Mouse (Mus musculus): ENCODE measurements around the gene Rgs11. TPM values are rescaled to one million over a fixed set of nuclear protein-coding genes. Genes with fewer than 3 reads are reported as not detected.

Gene Rgs11
- total RNA-seq, 1 experiment from 2014 or later: 0.89 TPM

- ATAC-seq (replicated peaks in 1 of 2; ENCODE audit: insufficient read depth in 1 of 2, low FRiP score in 2 of 2, low TSS enrichment in 1 of 2, low read depth in 1 of 2, poor library complexity in 2 of 2, severe bottlenecking in 2 of 2): no peak
Observed at GRCm38 (mm10) chr17:26253399-26253798, 50.6 kb downstream of the Rgs11 start.

- no peak for ATAC-seq (replicated peaks in 1 of 2; ENCODE audit: insufficient read depth in 1 of 2, low FRiP score in 2 of 2, low TSS enrichment in 1 of 2, low read depth in 1 of 2, poor library complexity in 2 of 2, severe bottlenecking in 2 of 2)
Observed at GRCm38 (mm10) chr17:26255313-26255712, 52.6 kb downstream of the Rgs11 start.

Other genes starting within 250 kb of the Rgs11 start
- gene Capn15, start 217.2 kb upstream of the Rgs11 start, total RNA-seq (2017): 3.3 and 8.1 TPM in 2 replicates
- gene Rab11fip3, start 133.4 kb upstream of the Rgs11 start, total RNA-seq (2017): 4.7 and 6.5 TPM in 2 replicates
- gene Decr2, start 112.6 kb upstream of the Rgs11 start, total RNA-seq (2017): 23.8 and 27.2 TPM in 2 replicates
- 70.3 and 75.4 TPM in 2 replicates for gene Nme4, start 107.3 kb upstream of the Rgs11 start, total RNA-seq (2017)
- gene Tmem8, start 89.7 kb upstream of the Rgs11 start, total RNA-seq (2017): 10.3 and 13.2 TPM in 2 replicates
- 21.7 and 31.0 TPM in 2 replicates for gene Mrpl28, start 79.5 kb upstream of the Rgs11 start, total RNA-seq (2017)
- 224 and 358 TPM in 2 replicates for gene Axin1, start 64.3 kb upstream of the Rgs11 start, total RNA-seq (2017)
- 0.13 and 0.15 TPM in 2 replicates for gene Pdia2, start 3.9 kb upstream of the Rgs11 start, total RNA-seq (2017)
- gene Arhgdig, start 4.8 kb downstream of the Rgs11 start, total RNA-seq (2017): not detected in 2 replicates
- 9.1 and 9.5 TPM in 2 replicates for gene Fam234a, start 41.3 kb downstream of the Rgs11 start, total RNA-seq (2017)
- gene Luc7l, start 49.9 kb downstream of the Rgs11 start, total RNA-seq (2017): 125 and 155 TPM in 2 replicates
- gene Neurl1b, start 211.9 kb downstream of the Rgs11 start, total RNA-seq (2017): 4.5 and 7.0 TPM in 2 replicates